Mouse (Mus musculus) stomach, postnatal 0 days (tissue): ENCODE measurements at regions not wholly inside any gene's neighbourhood (a gene's known extent, or its start where the extent isn't known, plus 50 kb on each side); places are given as distances from the start of the nearest gene placed in this dataset.

Experiments used
- ATAC-seq: fragments of 200-750 bp; cut with Nextera tagmentation; 2 replicates; pipeline ENCODE4 v1.8.0; 2017; ENCODE audit not compliant: low FRiP score, low TSS enrichment
- DNase-seq: peaks from one replicate; pipeline ENCODE4 v3.0.0-alpha.2; 2016; ENCODE audit warnings: low spot score
- H3K27ac ChIP-seq: fragments of 300-500 bp; sonication (generic); replicated peaks from 2 replicates; pipeline ENCODE4 v1.5.1; 2014; ENCODE audit warnings: mild to moderate bottlenecking, control low read depth
- H3K27me3 ChIP-seq: fragments of 300-500 bp; sonication (generic); 2 replicates; pipeline ENCODE4 v1.6.1; 2014; ENCODE audit warnings: low read length; ENCODE audit not compliant: control insufficient read depth, insufficient read depth
- H3K36me3 ChIP-seq: fragments of 300-500 bp; sonication (generic); 2 replicates; pipeline ENCODE4 v1.6.1; 2014; ENCODE audit warnings: low read length, mixed read lengths; ENCODE audit not compliant: control insufficient read depth, insufficient read depth
- H3K4me1 ChIP-seq: fragments of 300-500 bp; sonication (generic); replicated peaks from 2 replicates; pipeline ENCODE4 v1.6.1; 2014; ENCODE audit warnings: antibody characterized with exemption; ENCODE audit not compliant: control insufficient read depth, insufficient read depth
- H3K4me2 ChIP-seq: fragments of 300-500 bp; sonication (generic); replicated peaks from 2 replicates; pipeline ENCODE4 v1.6.1; 2014; ENCODE audit warnings: low read depth, mild to moderate bottlenecking, control low read depth, moderate library complexity
- H3K4me3 ChIP-seq: fragments of 300-500 bp; sonication (generic); 2 replicates; pipeline ENCODE4 v1.5.1; 2014; ENCODE audit warnings: low read depth, low read length, control low read depth
- H3K9ac ChIP-seq: fragments of 300-500 bp; sonication (generic); 2 replicates; pipeline ENCODE4 v1.6.1; 2014; ENCODE audit warnings: mild to moderate bottlenecking, low read length, control low read depth, mixed read lengths
- H3K9me3 ChIP-seq: fragments of 300-500 bp; sonication (generic); 2 replicates; pipeline ENCODE4 v1.6.1; 2016; ENCODE audit warnings: low read length; ENCODE audit not compliant: control insufficient read depth
- CTCF ChIP-seq: IDR thresholded peaks from 2 replicates; pipeline ENCODE4 v1.5.1; 2016; ENCODE audit warnings: antibody characterized with exemption, low read depth, mild to moderate bottlenecking, moderate library complexity
- EP300 ChIP-seq: optimal IDR thresholded peaks from 2 replicates; pipeline ENCODE3; 2016; ENCODE audit warnings: antibody characterized with exemption
- WGBS: fragments of 180-500 bp; shearing (Covaris S2); extraction: QIAGEN DNeasy Blood & Tissue Kit; methylation state at CpG from one replicate; pipeline ENCODE4 v1.1.7; 2014; 5-methylcytosine and 5-hydroxymethylcytosine counted together

GRCm38 (mm10) chr14:103932170-103932569, 88.0 kb upstream of the Ednrb start:
- TF ChIP-seq CTCF (no peak), EP300 (no peak)
- ATAC-seq (no peak), DNase-seq (no peak)
- Histone ChIP-seq H3K27ac (no peak overlapping the region), H3K36me3 (no peaks in the 10 kb centered on the region), H3K9ac (no peak overlapping the region), H3K27me3 (no peaks in the 10 kb centered on the region), H3K4me1 (no peaks in the 10 kb centered on the region), H3K4me2 (no peak overlapping the region), H3K9me3 (no peaks in the 10 kb centered on the region), H3K4me3 (no peak overlapping the region)
- WGBS: 61% methylated on average over 7 of the region's 7 CpGs

- no peaks in the 10 kb centered on the region for H3K36me3 ChIP-seq
- H3K27me3 ChIP-seq: no peaks in the 10 kb centered on the region
- no peak overlapping the region for H3K9ac ChIP-seq
- H3K27ac ChIP-seq: no peak overlapping the region
- 89% methylated on average over 11 of the region's 11 CpGs for WGBS
- ATAC-seq: no peak
- no peak for TF ChIP-seq CTCF
- TF ChIP-seq EP300: no peak
- H3K4me1 ChIP-seq: no peaks in the 10 kb centered on the region
- no peaks in the 10 kb centered on the region for H3K9me3 ChIP-seq
- H3K4me2 ChIP-seq: no peak overlapping the region
- no peak overlapping the region for H3K4me3 ChIP-seq
- no peak for DNase-seq
Observed at GRCm38 (mm10) chr14:103929734-103930364, 85.6 kb upstream of the Ednrb start.

DNA sequence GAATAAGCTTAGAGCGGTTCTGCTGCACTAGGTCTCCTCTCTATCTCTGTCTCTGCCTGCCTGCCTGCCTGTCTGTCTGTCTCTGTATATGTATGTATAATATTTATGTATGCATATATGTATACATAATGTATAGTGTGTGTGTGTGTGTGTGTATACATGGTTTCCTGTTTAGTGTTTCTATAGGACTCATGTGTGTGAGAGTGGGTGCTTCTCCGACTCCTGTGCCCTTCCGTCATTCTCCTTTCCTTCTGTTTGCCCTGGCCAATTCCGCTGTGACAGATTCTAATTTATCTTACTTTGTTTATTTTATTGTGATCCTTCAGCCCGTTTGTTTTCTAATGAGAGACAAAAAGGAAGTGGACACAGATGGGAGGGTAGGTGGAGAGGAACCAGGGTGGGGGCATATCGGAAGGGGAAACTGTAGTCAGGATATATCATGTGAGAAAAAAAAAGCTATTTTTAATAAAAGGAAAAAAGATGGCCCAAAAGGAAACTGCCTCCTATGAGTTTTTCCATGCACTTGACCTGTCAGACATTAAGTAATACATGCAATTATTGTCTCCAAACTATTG, 85.0 kb upstream of the Ednrb start:
- H3K4me3 ChIP-seq: no peak overlapping the region
- H3K4me2 ChIP-seq: no peak overlapping the region
- H3K4me1 ChIP-seq: no peaks in the 10 kb centered on the region
- no peak overlapping the region for H3K9ac ChIP-seq
- no peak for TF ChIP-seq CTCF
- TF ChIP-seq EP300: no peak
- 51% methylated on average over 6 of the region's 6 CpGs for WGBS
- no peaks in the 10 kb centered on the region for H3K36me3 ChIP-seq
- DNase-seq (no peak), ATAC-seq (no peak)
- H3K27ac ChIP-seq: no peak overlapping the region
- no peaks in the 10 kb centered on the region for H3K27me3 ChIP-seq
- no peaks in the 10 kb centered on the region for H3K9me3 ChIP-seq

DNA sequence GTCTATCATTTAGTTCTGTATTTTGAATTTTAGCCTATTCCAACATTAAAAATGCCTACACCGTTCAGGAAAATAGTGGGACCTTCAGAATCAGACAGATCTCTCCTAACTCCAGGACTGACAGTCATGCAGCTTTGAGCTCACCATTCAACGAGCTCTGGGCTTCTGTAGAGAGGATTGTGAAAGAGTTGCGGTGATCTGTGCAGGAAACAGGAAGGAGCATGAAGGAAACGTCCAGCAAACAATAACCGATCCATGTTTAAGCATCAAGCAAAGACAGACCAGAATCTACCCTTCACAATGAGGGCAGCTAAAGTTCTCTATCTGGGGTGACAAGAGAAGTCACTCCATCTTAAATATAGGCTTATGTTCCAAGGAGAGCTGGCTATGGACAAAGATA, 76.0 kb upstream of the Ednrb start:
- WGBS: 70% methylated on average over 5 of the region's 5 CpGs
- no peak for DNase-seq
- H3K4me1 ChIP-seq: no peaks in the 10 kb centered on the region

GRCm38 (mm10) chr14:103919380-103919779, 75.2 kb upstream of the Ednrb start:
- Histone ChIP-seq H3K9me3 (no peaks in the 10 kb centered on the region), H3K36me3 (no peaks in the 10 kb centered on the region), H3K27ac (no peak overlapping the region), H3K27me3 (no peaks in the 10 kb centered on the region), H3K4me1 (no peaks in the 10 kb centered on the region), H3K4me2 (no peak overlapping the region), H3K9ac (no peak overlapping the region), H3K4me3 (no peak overlapping the region)
- WGBS: 64% methylated on average over 4 of the region's 4 CpGs
- DNase-seq (no peak), ATAC-seq (no peak)
- no peak for TF ChIP-seq CTCF
- TF ChIP-seq EP300: no peak

More for the DNA sequence above, 76.0 kb upstream of the Ednrb start:
- H3K9ac ChIP-seq: no peak overlapping the region
- H3K4me2 ChIP-seq: no peak overlapping the region
- no peak overlapping the region for H3K27ac ChIP-seq
- H3K4me3 ChIP-seq: no peak overlapping the region
- no peaks in the 10 kb centered on the region for H3K36me3 ChIP-seq
- no peaks in the 10 kb centered on the region for H3K27me3 ChIP-seq
- TF ChIP-seq EP300: no peak
- no peak for TF ChIP-seq CTCF
- no peaks in the 10 kb centered on the region for H3K9me3 ChIP-seq
- ATAC-seq: no peak

GRCm38 (mm10) chr14:103913453-103913852, 69.3 kb upstream of the Ednrb start:
- Histone ChIP-seq H3K36me3 (no peaks in the 10 kb centered on the region), H3K9me3 (no peaks in the 10 kb centered on the region), H3K27ac (no peak overlapping the region), H3K9ac (no peak overlapping the region), H3K4me3 (no peak overlapping the region), H3K4me2 (no peak overlapping the region), H3K4me1 (no peaks in the 10 kb centered on the region), H3K27me3 (no peaks in the 10 kb centered on the region)
- DNase-seq: no peak
- ATAC-seq: no peak
- 77% methylated on average over 4 of the region's 4 CpGs for WGBS
- TF ChIP-seq EP300: no peak
- TF ChIP-seq CTCF: no peak
